Mouse (Mus musculus) MEL (cell line): ENCODE results near the gene Cadps2. TPM values are rescaled to one million over a fixed set of nuclear protein-coding genes. Genes with fewer than 3 reads are reported as not detected.

Experiments used
- DNase-seq: peaks from one replicate; pipeline ENCODE4 v3.0.0; 2011; ENCODE audit warnings: low read depth, low spot score
- H3K27ac ChIP-seq: 2 replicates; pipeline ENCODE4 v1.5.1; 2012; ENCODE audit warnings: low read depth, mild to moderate bottlenecking, control low read depth, low read length, moderate library complexity; ENCODE audit not compliant: control insufficient read depth
- H3K27me3 ChIP-seq, 2 experiments: fragments of 150-350 bp in 1 of 2; sonication (generic) in 1 of 2; 2 replicates each; pipeline ENCODE4 v1.6.1; 2012; ENCODE audit warnings: low read length in 2 of 2, mild to moderate bottlenecking in 2 of 2, improper control_type of control experiment in 1 of 2, moderate library complexity in 1 of 2; ENCODE audit not compliant: insufficient read depth in 2 of 2, control insufficient read depth in 1 of 2
- H3K36me3 ChIP-seq, 2 experiments: 2 replicates each; pipeline ENCODE4 v1.6.1; 2012 to 2014; ENCODE audit warnings: low read length in 2 of 2, improper control_type of control experiment in 1 of 2, inconsistent platforms in 1 of 2, mild to moderate bottlenecking in 1 of 2; ENCODE audit not compliant: insufficient read depth in 2 of 2, control insufficient read depth in 1 of 2
- H3K4me1 ChIP-seq, 2 experiments: fragments of 150-350 bp in 1 of 2; sonication (generic) in 1 of 2; 2 replicates each; pipeline ENCODE4 v1.6.1; 2012; ENCODE audit warnings: low read length in 2 of 2, improper control_type of control experiment in 1 of 2, mild to moderate bottlenecking in 1 of 2; ENCODE audit not compliant: insufficient read depth in 2 of 2, control insufficient read depth in 1 of 2
- H3K4me3 ChIP-seq, 2 experiments: fragments of 150-350 bp in 1 of 2; sonication (generic) in 1 of 2; 2 replicates each; pipeline ENCODE4 v1.5.1; 2012; ENCODE audit warnings: low read depth in 2 of 2, low read length in 2 of 2, mild to moderate bottlenecking in 2 of 2, moderate library complexity in 2 of 2, control low read depth in 1 of 2, improper control_type of control experiment in 1 of 2; ENCODE audit not compliant: control insufficient read depth in 1 of 2, insufficient read depth in 1 of 2
- H3K79me2 ChIP-seq: 2 replicates; pipeline ENCODE4 v1.6.1; 2012; ENCODE audit warnings: mild to moderate bottlenecking, low read length, moderate library complexity; ENCODE audit not compliant: control insufficient read depth, poor library complexity, insufficient read depth
- H3K9ac ChIP-seq: 2 replicates; pipeline ENCODE4 v1.6.1; 2012; ENCODE audit warnings: low read depth, mild to moderate bottlenecking, control low read depth, low read length, moderate library complexity; ENCODE audit not compliant: control insufficient read depth, poor library complexity, severe bottlenecking
- H3K9me3 ChIP-seq: fragments of 150-350 bp; sonication (generic); replicated peaks from 2 replicates; pipeline ENCODE4 v1.6.1; 2012; ENCODE audit warnings: mild to moderate bottlenecking, low read length, improper control_type of control experiment, moderate library complexity; ENCODE audit not compliant: insufficient read depth
- E2F4 ChIP-seq: IDR thresholded peaks from 2 replicates; pipeline ENCODE4 v1.6.1; 2011; ENCODE audit warnings: low read depth, low read length, improper control_type of control experiment, borderline replicate concordance
- ELF1 ChIP-seq: IDR thresholded peaks from 2 replicates; pipeline ENCODE4 v1.6.1; 2014; ENCODE audit warnings: low read depth, mild to moderate bottlenecking, inconsistent platforms, low read length, improper control_type of control experiment, moderate library complexity
- EP300 ChIP-seq, 2 experiments: IDR thresholded peaks; 2 replicates each; pipeline ENCODE4 v1.6.1; 2011; ENCODE audit warnings: improper control_type of control experiment in 2 of 2, low read length in 2 of 2, low read depth in 1 of 2, mild to moderate bottlenecking in 1 of 2
- GABPA ChIP-seq: IDR thresholded peaks from 2 replicates; pipeline ENCODE4 v1.6.1; 2012; ENCODE audit warnings: low read depth, mild to moderate bottlenecking, inconsistent platforms, low read length, improper control_type of control experiment, moderate library complexity
- HCFC1 ChIP-seq: IDR thresholded peaks from 2 replicates; pipeline ENCODE4 v1.6.1; 2012; ENCODE audit warnings: low read depth, mild to moderate bottlenecking, inconsistent platforms, low read length, improper control_type of control experiment, moderate library complexity
- KAT2A ChIP-seq: conservative IDR thresholded peaks from 2 replicates; pipeline ENCODE4 v1.6.1; 2012; ENCODE audit warnings: low read depth, low read length, improper control_type of control experiment, inconsistent platforms
- MAX ChIP-seq: IDR thresholded peaks from 2 replicates; pipeline ENCODE4 v1.6.1; 2011; ENCODE audit warnings: low read length, improper control_type of control experiment
- MEF2A ChIP-seq: IDR thresholded peaks from 2 replicates; pipeline ENCODE4 v1.6.1; 2014; ENCODE audit warnings: low read depth, mild to moderate bottlenecking, inconsistent platforms, low read length, improper control_type of control experiment; ENCODE audit not compliant: poor library complexity, insufficient replicate concordance, severe bottlenecking; ENCODE audit errors: extremely low read depth
- NRF1 ChIP-seq: IDR thresholded peaks from 2 replicates; pipeline ENCODE4 v1.6.1; 2014; ENCODE audit warnings: low read depth, mild to moderate bottlenecking, inconsistent platforms, low read length, improper control_type of control experiment, moderate library complexity; ENCODE audit not compliant: poor library complexity, insufficient read depth, severe bottlenecking
- POLR2AphosphoS5 ChIP-seq: IDR thresholded peaks from 2 replicates; pipeline ENCODE4 v1.6.1; 2012; ENCODE audit warnings: low read depth, borderline replicate concordance, mild to moderate bottlenecking, inconsistent platforms, low read length, moderate library complexity, mixed read lengths
- RCOR1 ChIP-seq: IDR thresholded peaks from 2 replicates; pipeline ENCODE4 v1.6.1; 2012; ENCODE audit warnings: low read depth, mild to moderate bottlenecking, inconsistent platforms, low read length, improper control_type of control experiment
- TCF12 ChIP-seq: IDR thresholded peaks from 2 replicates; pipeline ENCODE4 v1.6.1; 2014; ENCODE audit warnings: low read depth, mild to moderate bottlenecking, inconsistent platforms, low read length, improper control_type of control experiment, moderate library complexity
- ZC3H11A ChIP-seq: IDR thresholded peaks from 2 replicates; pipeline ENCODE4 v1.6.1; 2012; ENCODE audit warnings: low read depth, mild to moderate bottlenecking, inconsistent platforms, low read length, improper control_type of control experiment
- ZKSCAN1 ChIP-seq: IDR thresholded peaks from 2 replicates; pipeline ENCODE4 v1.6.1; 2012; ENCODE audit warnings: low read depth, mild to moderate bottlenecking, inconsistent platforms, low read length, improper control_type of control experiment, moderate library complexity
- polyA plus RNA-seq, 2 experiments: library from polyadenylated mRNA; stranded (reverse) in 1 of 2; unstranded in 1 of 2; fragments of >175 nt in 1 of 2; fragments of >200 nt in 1 of 2; gene quantifications; 2 replicates each; pipeline versions ENCODE4 v1.2.1 to v1.2.4; 2012; ENCODE audit warnings: low replicate concordance in 2 of 2, low read depth in 1 of 2; ENCODE audit not compliant: insufficient read length in 2 of 2, insufficient read depth in 1 of 2, missing spikeins in 1 of 2
- total RNA-seq: library from RNA; depleted of rRNA; stranded (reverse); fragments of 300-350 nt; gene quantifications from 2 replicates; pipeline ENCODE4 v1.2.3, GENCODE M21; 2012

Gene Cadps2
- total and polyA plus RNA-seq, 3 experiments, result not detected

GRCm38 (mm10) chr6:23250288-23250955 is 588.8 kb downstream of the Cadps2 start:
- Histone ChIP-seq H3K27me3 (no peaks in the 10 kb centered on the region), H3K36me3 (no peaks in the 10 kb centered on the region)
- no peak for DNase-seq

DNA sequence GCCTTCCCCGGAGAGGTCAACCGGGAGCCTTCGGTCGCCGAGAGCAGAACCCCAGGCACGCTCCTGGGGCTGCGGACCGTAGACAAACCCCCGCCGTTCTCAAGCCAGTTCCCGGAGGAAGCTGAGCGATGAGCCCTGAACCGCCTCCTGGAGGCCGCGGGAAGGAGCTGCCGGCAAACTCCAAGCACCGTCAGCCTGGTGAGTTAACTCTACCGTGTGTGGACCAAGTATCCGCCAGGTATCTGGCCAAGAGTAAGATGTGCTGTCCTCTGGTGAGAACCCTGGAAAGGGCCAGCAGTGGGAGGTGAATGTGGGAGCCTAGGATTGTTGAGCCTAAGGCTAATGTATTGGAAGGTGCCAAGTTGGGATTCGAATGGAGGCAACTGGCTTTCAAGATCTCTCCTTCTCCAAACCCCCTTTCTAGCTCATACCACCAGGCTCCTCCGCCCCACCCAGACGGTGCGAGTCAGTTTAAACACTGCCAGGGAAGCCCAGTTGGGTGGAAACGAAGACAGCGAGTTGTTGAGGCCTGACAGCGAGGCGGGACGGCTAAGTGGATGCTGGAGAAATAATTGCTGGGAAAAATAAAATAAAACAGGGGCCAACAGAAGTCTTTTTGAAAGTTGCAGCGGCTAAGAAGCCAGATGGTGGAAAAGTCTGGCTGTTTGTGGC is 589.5 kb downstream of the Cadps2 start:
- Histone ChIP-seq H3K27me3 (no peaks in the 10 kb centered on the region), H3K9ac (no peak overlapping the region)
- no peak for TF ChIP-seq EP300 (IDR thresholded peaks at IDR 0.05; ENCODE audit: low read depth in 1 of 2, low read length in 2 of 2)
- TF ChIP-seq ELF1, result no peak
- no peak for TF ChIP-seq NRF1

More at GRCm38 (mm10) chr6:23250288-23250955, 588.8 kb downstream of the Cadps2 start:
- no peak overlapping the region for H3K27ac ChIP-seq
- H3K9me3 ChIP-seq, result no peaks in the 10 kb centered on the region
- TF ChIP-seq HCFC1 (no peak), POLR2AphosphoS5 (no peak), ELF1 (no peak), TCF12 (no peak), RCOR1 (no peak), E2F4 (no peak), MEF2A (no peak), ZKSCAN1 (no peak), GABPA (no peak), ZC3H11A (no peak), KAT2A (no peak), MAX (no peak)
- H3K79me2 ChIP-seq, result no peaks in the 10 kb centered on the region
- H3K4me3 ChIP-seq, result no peak overlapping the region
- H3K4me1 ChIP-seq, result no peaks in the 10 kb centered on the region
- H3K9ac ChIP-seq, result no peak overlapping the region

More for the DNA sequence above, 589.5 kb downstream of the Cadps2 start:
- no peak for DNase-seq
- Histone ChIP-seq H3K4me3 (no peak overlapping the region), H3K9me3 (no peaks in the 10 kb centered on the region), H3K27ac (no peak overlapping the region), H3K79me2 (no peaks in the 10 kb centered on the region), H3K4me1 (no peaks in the 10 kb centered on the region), H3K36me3 (no peaks in the 10 kb centered on the region)
